Mouse (Mus musculus) forebrain, embryonic 11.5 days (tissue): ENCODE measurements at regions not wholly inside any gene's neighbourhood (a gene's known extent, or its start where the extent isn't known, plus 50 kb on each side); places are given as distances from the start of the nearest gene placed in this dataset.
A peak's percentile ranks its signal among the peaks of the same experiment; 100 is the strongest.

Experiments used
- ATAC-seq: fragments of 200-750 bp; cut with Nextera tagmentation; replicated peaks from 2 replicates; pipeline ENCODE4 v1.8.0; 2017; ENCODE audit warnings: moderate TSS enrichment; ENCODE audit not compliant: low FRiP score
- DNase-seq: peaks from one replicate; pipeline ENCODE4 v3.0.0-alpha.2; 2017; ENCODE audit warnings: low spot score
- H3K27ac ChIP-seq: fragments of 300-500 bp; sonication (generic); 2 replicates; pipeline ENCODE4 v1.5.1; 2014; ENCODE audit warnings: low read depth, low read length
- H3K27me3 ChIP-seq: fragments of 300-500 bp; sonication (generic); 2 replicates; pipeline ENCODE4 v1.6.1; 2014; ENCODE audit warnings: mild to moderate bottlenecking, low read length, mixed read lengths; ENCODE audit not compliant: control insufficient read depth, insufficient read depth
- H3K36me3 ChIP-seq: fragments of 300-500 bp; sonication (generic); 2 replicates; pipeline ENCODE4 v1.6.1; 2014; ENCODE audit warnings: mild to moderate bottlenecking, low read length, moderate library complexity, mixed read lengths; ENCODE audit not compliant: control insufficient read depth, insufficient read depth
- H3K4me1 ChIP-seq: fragments of 300-500 bp; sonication (generic); replicated peaks from 2 replicates; pipeline ENCODE4 v1.6.1; 2014; ENCODE audit warnings: low read length, mixed read lengths; ENCODE audit not compliant: control insufficient read depth, insufficient read depth
- H3K4me2 ChIP-seq: fragments of 300-500 bp; sonication (generic); 2 replicates; pipeline ENCODE4 v1.6.1; 2014; ENCODE audit warnings: low read depth, mild to moderate bottlenecking, low read length, moderate library complexity, mixed read lengths; ENCODE audit not compliant: severe bottlenecking
- H3K4me3 ChIP-seq: fragments of 300-500 bp; sonication (generic); 2 replicates; pipeline ENCODE4 v1.5.1; 2014; ENCODE audit warnings: low read depth, low read length
- H3K9ac ChIP-seq: fragments of 300-500 bp; sonication (generic); 2 replicates; pipeline ENCODE4 v1.6.1; 2014; ENCODE audit warnings: low read length
- H3K9me3 ChIP-seq: fragments of 300-500 bp; sonication (generic); 2 replicates; pipeline ENCODE4 v1.6.1; 2016; ENCODE audit warnings: low read length, mixed read lengths; ENCODE audit not compliant: control insufficient read depth
- WGBS: fragments of 180-500 bp; shearing (Covaris S2); extraction: QIAGEN DNeasy Blood & Tissue Kit; methylation state at CpG from one replicate; pipeline ENCODE4 v1.1.7; 2014; 5-methylcytosine and 5-hydroxymethylcytosine counted together

- Histone ChIP-seq H3K36me3 (no peaks in the 10 kb centered on the region), H3K4me2 (no peak overlapping the region), H3K4me3 (no peak overlapping the region), H3K27ac (no peak overlapping the region), H3K4me1 (no peaks in the 10 kb centered on the region), H3K9me3 (no peaks in the 10 kb centered on the region), H3K9ac (no peak overlapping the region), H3K27me3 (no peaks in the 10 kb centered on the region)
- ATAC-seq (no peak; the same call in 1 of the 2 replicates), DNase-seq (no peak)
- WGBS, result 38% methylated on average over 6 of the region's 6 CpGs
These were observed 192.3 kb upstream of the Slc24a2 start for GRCm38 (mm10) chr4:87422588-87422987.

GRCm38 (mm10) chr4:87403354-87403753, 173.1 kb upstream of the Slc24a2 start:
- no peak for DNase-seq
- Histone ChIP-seq H3K9me3 (no peaks in the 10 kb centered on the region), H3K4me1 (no peaks in the 10 kb centered on the region), H3K27me3 (no peaks in the 10 kb centered on the region), H3K4me3 (no peak overlapping the region), H3K4me2 (no peak overlapping the region), H3K27ac (no peak overlapping the region), H3K36me3 (no peaks in the 10 kb centered on the region), H3K9ac (no peak overlapping the region)
- ATAC-seq, result no peak
- 82% methylated on average over 6 of the region's 6 CpGs for WGBS

DNA sequence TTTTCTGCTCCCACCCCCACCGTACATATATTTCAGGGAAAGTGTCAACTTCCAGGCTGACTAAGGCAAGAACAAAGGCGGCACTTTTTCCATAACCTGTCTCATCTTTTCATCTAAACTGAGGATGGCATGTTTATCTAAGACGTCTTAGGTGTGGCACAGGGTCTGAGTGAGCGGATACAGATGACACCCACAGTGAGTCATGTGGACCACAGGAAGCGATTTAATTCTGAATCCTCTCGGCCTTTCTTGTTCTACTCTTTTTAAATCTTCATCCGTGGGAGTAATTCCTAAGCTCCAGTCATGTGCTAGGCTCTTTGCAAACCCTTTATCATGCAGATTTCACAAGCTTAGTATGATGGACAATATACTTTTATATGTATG, 171.9 kb upstream of the Slc24a2 start:
- Histone ChIP-seq H3K9ac (no peak overlapping the region), H3K4me1 (no peaks in the 10 kb centered on the region), H3K4me2 (no peak overlapping the region), H3K36me3 (no peaks in the 10 kb centered on the region), H3K9me3 (no peaks in the 10 kb centered on the region), H3K4me3 (no peak overlapping the region), H3K27ac (no peak overlapping the region), H3K27me3 (no peaks in the 10 kb centered on the region)
- DNase-seq (no peak), ATAC-seq (0 out of 2 replicates have a peak, but pooled peaks have one; percentile 15)
- WGBS, result 72% methylated on average over 7 of the region's 7 CpGs

DNA sequence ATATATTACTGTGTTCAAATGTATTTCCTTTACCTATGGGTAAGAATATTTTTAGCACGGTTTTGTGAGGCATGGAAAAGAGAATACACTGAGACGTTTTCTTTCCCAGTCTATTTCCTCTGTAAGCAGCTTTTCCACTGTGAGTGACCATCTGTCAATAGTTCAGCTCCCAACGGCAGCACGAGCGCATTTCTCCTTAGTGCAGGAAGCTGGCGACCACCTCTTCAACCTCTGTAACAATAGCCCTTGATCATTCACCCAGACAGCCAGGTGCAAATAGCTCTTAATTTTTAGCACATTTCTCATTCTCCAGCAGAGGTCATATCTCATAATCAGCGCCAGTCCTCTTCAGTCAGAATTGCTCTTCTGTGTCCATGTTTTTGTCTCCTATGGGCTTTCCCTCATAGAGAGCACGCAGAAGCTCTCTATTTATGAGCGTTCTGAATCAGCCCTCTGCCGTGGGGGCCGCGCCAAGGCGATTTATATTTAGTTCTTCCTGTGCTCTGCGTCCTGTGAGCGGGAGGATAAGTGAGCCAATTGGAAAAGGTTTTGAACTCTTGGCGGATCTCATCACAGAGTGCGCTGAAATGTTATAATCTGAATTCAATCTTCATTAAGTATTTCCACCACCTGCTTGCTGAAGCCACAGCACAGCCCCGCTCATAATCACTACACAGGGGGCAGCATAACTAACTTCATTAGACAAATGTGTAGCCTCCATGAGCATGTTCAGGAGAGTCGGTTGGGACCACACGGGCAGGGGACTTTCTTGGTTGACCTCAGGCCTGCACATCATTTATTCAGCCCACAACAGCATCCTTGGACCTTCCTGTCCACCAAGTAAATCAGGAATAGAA, 171.3 kb upstream of the Slc24a2 start:
- no peaks in the 10 kb centered on the region for H3K36me3 ChIP-seq
- no peaks in the 10 kb centered on the region for H3K9me3 ChIP-seq
- no peak overlapping the region for H3K9ac ChIP-seq
- 65% methylated on average over 20 of the region's 20 CpGs for WGBS
- H3K4me2 ChIP-seq, result no peak overlapping the region
- no peaks in the 10 kb centered on the region for H3K4me1 ChIP-seq
- no peak overlapping the region for H3K27ac ChIP-seq
- H3K4me3 ChIP-seq, result no peak overlapping the region
- DNase-seq (no peak), ATAC-seq (peak; percentile 36; the same call in 1 of the 2 replicates)
- no peaks in the 10 kb centered on the region for H3K27me3 ChIP-seq

- H3K36me3 ChIP-seq, result no peaks in the 10 kb centered on the region
- no peaks in the 10 kb centered on the region for H3K9me3 ChIP-seq
- no peak overlapping the region for H3K4me2 ChIP-seq
- H3K9ac ChIP-seq, result no peak overlapping the region
- H3K4me1 ChIP-seq, result no peaks in the 10 kb centered on the region
- no peak overlapping the region for H3K4me3 ChIP-seq
- no peak overlapping the region for H3K27ac ChIP-seq
- ATAC-seq (no peak), DNase-seq (no peak)
- WGBS, result 82% methylated on average over 3 of the region's 3 CpGs
- no peaks in the 10 kb centered on the region for H3K27me3 ChIP-seq
These were observed 156.6 kb upstream of the Slc24a2 start for GRCm38 (mm10) chr4:87386835-87387234.

DNA sequence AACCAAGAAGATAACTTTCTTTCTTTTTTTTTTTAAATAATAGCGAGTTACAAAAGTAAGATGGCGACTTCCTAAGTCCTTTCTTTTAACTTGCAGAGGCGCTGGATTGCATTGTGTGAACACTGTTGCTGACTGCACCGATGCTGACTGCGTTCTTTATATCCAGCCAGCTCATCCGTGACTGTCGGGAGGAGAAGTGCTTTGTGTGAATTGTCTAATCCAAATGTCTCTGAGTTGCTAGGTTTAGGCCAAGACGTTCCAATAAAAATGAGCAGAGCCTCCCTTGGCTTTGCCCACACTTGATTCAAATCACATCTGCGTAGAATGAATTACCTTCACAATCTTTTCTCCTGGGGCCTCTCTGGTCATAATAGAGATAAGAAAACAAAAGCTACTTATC, 156.0 kb upstream of the Slc24a2 start:
- H3K27me3 ChIP-seq, result no peaks in the 10 kb centered on the region
- WGBS, result 26% methylated on average over 9 of the region's 9 CpGs
- H3K27ac ChIP-seq, result no peak overlapping the region
- no peak for ATAC-seq
- H3K36me3 ChIP-seq, result no peaks in the 10 kb centered on the region
- no peak for DNase-seq
- no peaks in the 10 kb centered on the region for H3K4me1 ChIP-seq
- no peak overlapping the region for H3K4me2 ChIP-seq
- H3K4me3 ChIP-seq, result no peak overlapping the region
- no peak overlapping the region for H3K9ac ChIP-seq
- H3K9me3 ChIP-seq, result no peaks in the 10 kb centered on the region

DNA sequence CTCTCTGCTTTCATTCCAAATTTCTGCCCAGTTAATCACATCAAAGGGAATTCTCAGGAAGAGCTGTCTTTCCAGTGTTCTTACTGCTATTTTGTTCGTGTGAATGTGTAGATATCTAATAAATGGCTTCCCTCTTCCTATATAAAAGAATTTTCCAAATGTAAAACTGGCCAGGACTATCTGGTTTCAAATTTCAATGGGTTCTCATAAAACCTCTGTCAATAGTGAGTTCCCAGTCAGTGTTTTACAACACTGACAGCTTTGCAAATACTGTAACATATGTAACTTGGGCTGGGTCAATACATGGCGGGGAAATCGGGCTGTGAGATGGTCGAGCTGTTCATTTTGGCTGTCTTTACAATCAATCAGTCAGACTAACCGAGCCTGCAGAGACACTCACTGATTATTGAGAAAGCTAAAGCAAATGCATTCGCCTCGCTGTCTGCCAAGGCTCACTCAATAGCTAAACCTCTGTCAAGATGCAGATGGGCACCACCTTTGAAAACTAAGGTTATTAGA, 155.0 kb upstream of the Slc24a2 start:
- H3K27me3 ChIP-seq, result no peaks in the 10 kb centered on the region
- H3K36me3 ChIP-seq, result no peaks in the 10 kb centered on the region
- H3K4me2 ChIP-seq, result no peak overlapping the region
- no peak overlapping the region for H3K27ac ChIP-seq
- 58% methylated on average over 7 of the region's 7 CpGs for WGBS
- DNase-seq (no peak), ATAC-seq (no peak)
- H3K9me3 ChIP-seq, result no peaks in the 10 kb centered on the region
- no peak overlapping the region for H3K4me3 ChIP-seq
- H3K4me1 ChIP-seq, result no peaks in the 10 kb centered on the region
- H3K9ac ChIP-seq, result no peak overlapping the region

DNA sequence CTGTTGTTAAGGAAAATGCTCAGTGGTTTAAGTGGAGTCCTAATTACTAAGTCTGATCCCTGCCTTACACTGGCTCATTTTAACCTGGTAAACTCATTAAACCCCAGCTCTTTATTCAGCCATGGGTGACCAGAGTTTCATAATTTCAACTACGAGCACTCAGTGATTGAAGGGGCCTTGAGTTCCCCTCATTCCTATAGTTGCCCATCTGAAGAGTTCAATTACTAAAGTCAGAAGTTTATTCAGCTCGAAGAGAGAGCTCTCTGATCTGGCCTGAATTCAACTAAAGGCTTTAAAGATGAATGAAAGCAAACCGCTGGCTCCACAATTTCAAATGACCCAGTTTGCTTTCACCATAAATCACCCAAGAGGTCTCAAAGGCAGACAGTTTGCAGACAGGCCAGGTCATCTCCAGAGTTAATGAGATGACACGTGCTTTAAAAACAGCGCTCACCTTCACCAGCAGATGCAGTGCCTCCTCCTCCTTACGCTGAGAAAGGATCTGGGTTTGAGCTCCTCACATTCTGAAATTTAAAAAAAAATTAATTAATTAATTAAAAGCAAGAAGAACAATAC, 154.3 kb upstream of the Slc24a2 start:
- no peak; the same call in none of the 2 replicates for ATAC-seq
- H3K4me2 ChIP-seq, result no peak overlapping the region
- no peak overlapping the region for H3K9ac ChIP-seq
- WGBS, result 31% methylated on average over 6 of the region's 6 CpGs
- no peaks in the 10 kb centered on the region for H3K36me3 ChIP-seq
- DNase-seq, result no peak
- no peak overlapping the region for H3K4me3 ChIP-seq
- H3K4me1 ChIP-seq, result no peaks in the 10 kb centered on the region
- H3K27ac ChIP-seq, result no peak overlapping the region
- no peaks in the 10 kb centered on the region for H3K9me3 ChIP-seq
- H3K27me3 ChIP-seq, result no peaks in the 10 kb centered on the region
